Mouse (Mus musculus): ENCODE results near the gene Fbxo44. TPM values are rescaled to one million over a fixed set of nuclear protein-coding genes. Genes with fewer than 3 reads are reported as not detected.
"Not testable (repeated sequence)": the region's sequence is repeated elsewhere in the genome, so short reads cannot be mapped to it uniquely, and the experiment has no call there.

The Fbxo44 gene
- polyA plus RNA-seq, 1 experiment from 2014 or later: 4.1 TPM

- WGBS: 66% methylated on average over 3 of the region's 3 CpGs
- DNase-seq (ENCODE audit: low spot score) (no peak), ATAC-seq (ENCODE audit: low FRiP score, low TSS enrichment) (no peak)
- Histone ChIP-seq H3K4me1 (replicated peaks; ENCODE audit: control insufficient read depth, insufficient read depth) (no peaks in the 10 kb centered on the region), H3K9me3 (ENCODE audit: control insufficient read depth, low read length) (no peaks in the 10 kb centered on the region), H3K9ac (ENCODE audit: low read length) (no peak overlapping the region), H3K4me3 (ENCODE audit: low read depth, low read length) (no peak overlapping the region), H3K4me2 (replicated peaks; ENCODE audit: low read depth) (no peak overlapping the region), H3K27ac (replicated peaks) (no peak overlapping the region), H3K27me3 (ENCODE audit: control insufficient read depth, insufficient read depth, low read length) (no peaks in the 10 kb centered on the region), H3K36me3 (ENCODE audit: control insufficient read depth, insufficient read depth, low read length) (no peaks in the 10 kb centered on the region)
- TF ChIP-seq CTCF (IDR thresholded peaks at IDR 0.05; ENCODE audit: low read depth): no peak
- no peak for TF ChIP-seq EP300 (optimal IDR thresholded peaks at IDR 0.05)
Measured at GRCm38 (mm10) chr4:148122694-148123066, 37.6 kb downstream of the Fbxo44 start.

GRCm38 (mm10) chr4:148121982-148122693, 38.1 kb downstream of the Fbxo44 start:
- WGBS: 26% methylated on average over 6 of the region's 6 CpGs
- Histone ChIP-seq H3K4me2 (replicated peaks; ENCODE audit: low read depth) (no peak overlapping the region), H3K27ac (replicated peaks) (no peak overlapping the region), H3K27me3 (ENCODE audit: control insufficient read depth, insufficient read depth, low read length) (no peaks in the 10 kb centered on the region), H3K9me3 (ENCODE audit: control insufficient read depth, low read length) (no peaks in the 10 kb centered on the region), H3K36me3 (ENCODE audit: control insufficient read depth, insufficient read depth, low read length) (no peaks in the 10 kb centered on the region), H3K4me1 (replicated peaks; ENCODE audit: control insufficient read depth, insufficient read depth) (no peaks in the 10 kb centered on the region), H3K4me3 (ENCODE audit: low read depth, low read length) (no peak overlapping the region), H3K9ac (ENCODE audit: low read length) (no peak overlapping the region)
- ATAC-seq (ENCODE audit: low FRiP score, low TSS enrichment) (no peak), DNase-seq (ENCODE audit: low spot score) (no peak)
- TF ChIP-seq EP300 (optimal IDR thresholded peaks at IDR 0.05) (no peak), CTCF (IDR thresholded peaks at IDR 0.05; ENCODE audit: low read depth) (no peak)

DNA sequence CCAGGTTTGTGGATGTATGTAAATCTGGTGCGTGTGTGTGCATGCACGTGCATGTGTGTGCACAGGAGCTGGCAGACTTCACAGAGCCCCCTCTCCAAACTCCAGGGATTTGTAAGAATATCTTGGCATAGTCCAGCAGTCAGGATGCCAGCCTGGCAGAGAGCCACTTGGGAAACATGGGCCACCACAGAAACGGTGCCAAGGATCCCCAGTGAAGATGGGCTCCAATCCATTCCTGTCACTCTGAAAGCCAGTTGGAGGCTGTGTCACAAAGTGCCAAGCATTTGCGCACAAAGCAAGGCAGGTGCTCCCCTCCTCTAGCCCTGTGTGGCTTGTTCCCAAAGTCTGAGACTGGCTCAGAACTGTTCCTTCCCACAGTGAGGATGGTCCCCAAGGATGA, 38.9 kb downstream of the Fbxo44 start:
- H3K27me3 ChIP-seq (ENCODE audit: control insufficient read depth, insufficient read depth, low read length): no peaks in the 10 kb centered on the region
- no peak overlapping the region for H3K4me3 ChIP-seq (ENCODE audit: low read depth, low read length)

GRCm38 (mm10) chr4:148120555-148120954, 39.7 kb downstream of the Fbxo44 start:
- Histone ChIP-seq H3K9ac (ENCODE audit: low read length) (no peak overlapping the region), H3K36me3 (ENCODE audit: control insufficient read depth, insufficient read depth, low read length) (no peaks in the 10 kb centered on the region), H3K4me2 (replicated peaks; ENCODE audit: low read depth) (no peak overlapping the region), H3K27ac (replicated peaks) (no peak overlapping the region), H3K27me3 (ENCODE audit: control insufficient read depth, insufficient read depth, low read length) (no peaks in the 10 kb centered on the region), H3K4me3 (ENCODE audit: low read depth, low read length) (no peak overlapping the region), H3K4me1 (replicated peaks; ENCODE audit: control insufficient read depth, insufficient read depth) (no peaks in the 10 kb centered on the region), H3K9me3 (ENCODE audit: control insufficient read depth, low read length) (no peaks in the 10 kb centered on the region)
- no peak for TF ChIP-seq CTCF (IDR thresholded peaks at IDR 0.05; ENCODE audit: low read depth)
- TF ChIP-seq EP300 (optimal IDR thresholded peaks at IDR 0.05): no peak
- WGBS: 74% methylated on average over 9 of the region's 9 CpGs
- DNase-seq (ENCODE audit: low spot score) (no peak), ATAC-seq (ENCODE audit: low FRiP score, low TSS enrichment) (no peak)

More for the DNA sequence above, 38.9 kb downstream of the Fbxo44 start:
- Histone ChIP-seq H3K9ac (ENCODE audit: low read length) (no peak overlapping the region), H3K4me2 (replicated peaks; ENCODE audit: low read depth) (no peak overlapping the region), H3K4me1 (replicated peaks; ENCODE audit: control insufficient read depth, insufficient read depth) (no peaks in the 10 kb centered on the region), H3K27ac (replicated peaks) (no peak overlapping the region), H3K36me3 (ENCODE audit: control insufficient read depth, insufficient read depth, low read length) (no peaks in the 10 kb centered on the region), H3K9me3 (ENCODE audit: control insufficient read depth, low read length) (no peaks in the 10 kb centered on the region)
- WGBS: 80% methylated on average over 4 of the region's 4 CpGs
- DNase-seq (ENCODE audit: low spot score) (no peak), ATAC-seq (ENCODE audit: low FRiP score, low TSS enrichment) (no peak)
- TF ChIP-seq CTCF (IDR thresholded peaks at IDR 0.05; ENCODE audit: low read depth) (no peak), EP300 (optimal IDR thresholded peaks at IDR 0.05) (no peak)

- not testable (repeated sequence) for H3K9ac ChIP-seq (ENCODE audit: low read length); H3K27ac ChIP-seq (replicated peaks); H3K27me3 ChIP-seq (ENCODE audit: control insufficient read depth, insufficient read depth, low read length); H3K4me3 ChIP-seq (ENCODE audit: low read depth, low read length); DNase-seq (ENCODE audit: low spot score); H3K4me1 ChIP-seq (replicated peaks; ENCODE audit: control insufficient read depth, insufficient read depth); H3K9me3 ChIP-seq (ENCODE audit: control insufficient read depth, low read length); H3K4me2 ChIP-seq (replicated peaks; ENCODE audit: low read depth); ATAC-seq (ENCODE audit: low FRiP score, low TSS enrichment); H3K36me3 ChIP-seq (ENCODE audit: control insufficient read depth, insufficient read depth, low read length)
- peak; percentile 38; the same call in 1 of the 2 replicates for TF ChIP-seq CTCF (IDR thresholded peaks at IDR 0.05; ENCODE audit: low read depth)
- WGBS: 73% methylated on average over 9 of the region's 9 CpGs
Measured at GRCm38 (mm10) chr4:148119578-148119977, 40.7 kb downstream of the Fbxo44 start.

GRCm38 (mm10) chr4:148117392-148117791, 42.9 kb downstream of the Fbxo44 start:
- WGBS: 72% methylated on average over 4 of the region's 4 CpGs

More at GRCm38 (mm10) chr4:148117392-148117791, 42.9 kb downstream of the Fbxo44 start:
- Histone ChIP-seq H3K4me3 (ENCODE audit: low read depth, low read length) (no peak overlapping the region), H3K9me3 (ENCODE audit: control insufficient read depth, low read length) (no peaks in the 10 kb centered on the region), H3K27me3 (ENCODE audit: control insufficient read depth, insufficient read depth, low read length) (no peaks in the 10 kb centered on the region), H3K4me2 (replicated peaks; ENCODE audit: low read depth) (no peak overlapping the region), H3K27ac (replicated peaks) (no peak overlapping the region), H3K9ac (ENCODE audit: low read length) (no peak overlapping the region), H3K4me1 (replicated peaks; ENCODE audit: control insufficient read depth, insufficient read depth) (no peaks in the 10 kb centered on the region), H3K36me3 (ENCODE audit: control insufficient read depth, insufficient read depth, low read length) (no peaks in the 10 kb centered on the region)
- ATAC-seq (ENCODE audit: low FRiP score, low TSS enrichment): no peak
- TF ChIP-seq EP300 (optimal IDR thresholded peaks at IDR 0.05) (no peak), CTCF (IDR thresholded peaks at IDR 0.05; ENCODE audit: low read depth) (peak; percentile 46)
- DNase-seq (ENCODE audit: low spot score): no peak
